Mouse (Mus musculus) MEL (cell line): ENCODE data around the gene Ndn. TPM values are rescaled to one million over a fixed set of nuclear protein-coding genes. Genes with fewer than 3 reads are reported as not detected.

Source experiments
- DNase-seq: peaks from one replicate; pipeline ENCODE4 v3.0.0; 2011; ENCODE audit warnings: low read depth, low spot score
- H3K27ac ChIP-seq: 2 replicates; pipeline ENCODE4 v1.5.1; 2012; ENCODE audit warnings: low read depth, mild to moderate bottlenecking, control low read depth, low read length, moderate library complexity; ENCODE audit not compliant: control insufficient read depth
- H3K27me3 ChIP-seq, 2 experiments: fragments of 150-350 bp in 1 of 2; sonication (generic) in 1 of 2; 2 replicates each; pipeline ENCODE4 v1.6.1; 2012; ENCODE audit warnings: low read length in 2 of 2, mild to moderate bottlenecking in 2 of 2, improper control_type of control experiment in 1 of 2, moderate library complexity in 1 of 2; ENCODE audit not compliant: insufficient read depth in 2 of 2, control insufficient read depth in 1 of 2
- H3K36me3 ChIP-seq, 2 experiments: 2 replicates each; pipeline ENCODE4 v1.6.1; 2012 to 2014; ENCODE audit warnings: low read length in 2 of 2, improper control_type of control experiment in 1 of 2, inconsistent platforms in 1 of 2, mild to moderate bottlenecking in 1 of 2; ENCODE audit not compliant: insufficient read depth in 2 of 2, control insufficient read depth in 1 of 2
- H3K4me1 ChIP-seq, 2 experiments: fragments of 150-350 bp in 1 of 2; sonication (generic) in 1 of 2; 2 replicates each; pipeline ENCODE4 v1.6.1; 2012; ENCODE audit warnings: low read length in 2 of 2, improper control_type of control experiment in 1 of 2, mild to moderate bottlenecking in 1 of 2; ENCODE audit not compliant: insufficient read depth in 2 of 2, control insufficient read depth in 1 of 2
- H3K4me3 ChIP-seq, 2 experiments: fragments of 150-350 bp in 1 of 2; sonication (generic) in 1 of 2; 2 replicates each; pipeline ENCODE4 v1.5.1; 2012; ENCODE audit warnings: low read depth in 2 of 2, low read length in 2 of 2, mild to moderate bottlenecking in 2 of 2, moderate library complexity in 2 of 2, control low read depth in 1 of 2, improper control_type of control experiment in 1 of 2; ENCODE audit not compliant: control insufficient read depth in 1 of 2, insufficient read depth in 1 of 2
- H3K79me2 ChIP-seq: 2 replicates; pipeline ENCODE4 v1.6.1; 2012; ENCODE audit warnings: mild to moderate bottlenecking, low read length, moderate library complexity; ENCODE audit not compliant: control insufficient read depth, poor library complexity, insufficient read depth
- H3K9ac ChIP-seq: 2 replicates; pipeline ENCODE4 v1.6.1; 2012; ENCODE audit warnings: low read depth, mild to moderate bottlenecking, control low read depth, low read length, moderate library complexity; ENCODE audit not compliant: control insufficient read depth, poor library complexity, severe bottlenecking
- H3K9me3 ChIP-seq: fragments of 150-350 bp; sonication (generic); replicated peaks from 2 replicates; pipeline ENCODE4 v1.6.1; 2012; ENCODE audit warnings: mild to moderate bottlenecking, low read length, improper control_type of control experiment, moderate library complexity; ENCODE audit not compliant: insufficient read depth
- E2F4 ChIP-seq: IDR thresholded peaks from 2 replicates; pipeline ENCODE4 v1.6.1; 2011; ENCODE audit warnings: low read depth, low read length, improper control_type of control experiment, borderline replicate concordance
- JUND ChIP-seq: IDR thresholded peaks from 2 replicates; pipeline ENCODE4 v1.6.1; 2011; ENCODE audit warnings: low read depth, mild to moderate bottlenecking, improper control_type of control experiment, low read length
- MAFK ChIP-seq: IDR thresholded peaks from 2 replicates; pipeline ENCODE4 v1.6.1; 2011; ENCODE audit warnings: low read depth, mild to moderate bottlenecking, low read length, improper control_type of control experiment, borderline replicate concordance
- NRF1 ChIP-seq: IDR thresholded peaks from 2 replicates; pipeline ENCODE4 v1.6.1; 2014; ENCODE audit warnings: low read depth, mild to moderate bottlenecking, inconsistent platforms, low read length, improper control_type of control experiment, moderate library complexity; ENCODE audit not compliant: poor library complexity, insufficient read depth, severe bottlenecking
- RCOR1 ChIP-seq: IDR thresholded peaks from 2 replicates; pipeline ENCODE4 v1.6.1; 2012; ENCODE audit warnings: low read depth, mild to moderate bottlenecking, inconsistent platforms, low read length, improper control_type of control experiment
- TCF12 ChIP-seq: IDR thresholded peaks from 2 replicates; pipeline ENCODE4 v1.6.1; 2014; ENCODE audit warnings: low read depth, mild to moderate bottlenecking, inconsistent platforms, low read length, improper control_type of control experiment, moderate library complexity
- USF2 ChIP-seq, 2 experiments: IDR thresholded peaks; 2 replicates each; pipeline ENCODE4 v1.6.1; 2011 to 2012; ENCODE audit warnings: improper control_type of control experiment in 2 of 2, low read length in 2 of 2, borderline replicate concordance in 1 of 2, inconsistent platforms in 1 of 2, low read depth in 1 of 2, mild to moderate bottlenecking in 1 of 2; ENCODE audit not compliant: insufficient read depth in 1 of 2
- ZKSCAN1 ChIP-seq: IDR thresholded peaks from 2 replicates; pipeline ENCODE4 v1.6.1; 2012; ENCODE audit warnings: low read depth, mild to moderate bottlenecking, inconsistent platforms, low read length, improper control_type of control experiment, moderate library complexity
- polyA plus RNA-seq, 2 experiments: library from polyadenylated mRNA; stranded (reverse) in 1 of 2; unstranded in 1 of 2; fragments of >175 nt in 1 of 2; fragments of >200 nt in 1 of 2; gene quantifications; 2 replicates each; pipeline versions ENCODE4 v1.2.1 to v1.2.4; 2012; ENCODE audit warnings: low replicate concordance in 2 of 2, low read depth in 1 of 2; ENCODE audit not compliant: insufficient read length in 2 of 2, insufficient read depth in 1 of 2, missing spikeins in 1 of 2
- total RNA-seq: library from RNA; depleted of rRNA; stranded (reverse); fragments of 300-350 nt; gene quantifications from 2 replicates; pipeline ENCODE4 v1.2.3, GENCODE M21; 2012; rRNA removed

Gene Ndn
- total and polyA plus RNA-seq, 3 experiments, result not detected

- Histone ChIP-seq H3K27ac (no peak overlapping the region), H3K4me3 (no peak overlapping the region), H3K9me3 (no peaks in the 10 kb centered on the region), H3K79me2 (no peaks in the 10 kb centered on the region), H3K9ac (no peak overlapping the region), H3K27me3 (no peaks in the 10 kb centered on the region), H3K4me1 (no peaks in the 10 kb centered on the region), H3K36me3 (no peaks in the 10 kb centered on the region)
- no peak for TF ChIP-seq JUND
- no peak for TF ChIP-seq MAFK
- no peak for TF ChIP-seq NRF1
- no peak for TF ChIP-seq E2F4
- TF ChIP-seq USF2 (IDR thresholded peaks at IDR 0.05; ENCODE audit: borderline replicate concordance in 1 of 2, insufficient read depth in 1 of 2, low read depth in 1 of 2, low read length in 2 of 2), result no peak
- TF ChIP-seq ZKSCAN1, result no peak
- no peak for TF ChIP-seq TCF12
- no peak for TF ChIP-seq RCOR1
- DNase-seq, result no peak
Measured at GRCm38 (mm10) chr7:62392202-62392601, 45.8 kb downstream of the Ndn start.

Other genes with a start within 250 kb of the Ndn start
- not detected in 2 replicates for gene Magel2, start 30.4 kb downstream of the Ndn start, total RNA-seq
- gene Magel2, start 30.4 kb downstream of the Ndn start, polyA plus RNA-seq, result not detected
- not detected in 2 replicates for gene Mkrn3, start 73.6 kb downstream of the Ndn start, total RNA-seq
- not detected for gene Mkrn3, start 73.6 kb downstream of the Ndn start, polyA plus RNA-seq
- not detected in 2 replicates for gene Peg12, start 117.9 kb downstream of the Ndn start, total RNA-seq
- not detected for gene Peg12, start 117.9 kb downstream of the Ndn start, polyA plus RNA-seq